Mouse (Mus musculus): Measurements from ENCODE around the gene Nif3l1.

- no peak for TF ChIP-seq CTCF (IDR thresholded peaks at IDR 0.05; ENCODE audit: borderline replicate concordance, insufficient read depth, low read length)
- peak; percentile 100 for TF ChIP-seq POLR2A (IDR thresholded peaks at IDR 0.05; ENCODE audit: low read depth, low read length)
These were observed 21.3 kb upstream of the Nif3l1 start, which contains the start of gene Clk1 for GRCm38 (mm10) chr1:58423371-58424248.
